Mouse (Mus musculus): ENCODE data around the gene Ly86. TPM values are rescaled to one million over a fixed set of nuclear protein-coding genes. Genes with fewer than 3 reads are reported as not detected.

The Ly86 gene
- total RNA-seq, 2 experiments from 2014 or later: 5.0 to 7.4 TPM

DNA sequence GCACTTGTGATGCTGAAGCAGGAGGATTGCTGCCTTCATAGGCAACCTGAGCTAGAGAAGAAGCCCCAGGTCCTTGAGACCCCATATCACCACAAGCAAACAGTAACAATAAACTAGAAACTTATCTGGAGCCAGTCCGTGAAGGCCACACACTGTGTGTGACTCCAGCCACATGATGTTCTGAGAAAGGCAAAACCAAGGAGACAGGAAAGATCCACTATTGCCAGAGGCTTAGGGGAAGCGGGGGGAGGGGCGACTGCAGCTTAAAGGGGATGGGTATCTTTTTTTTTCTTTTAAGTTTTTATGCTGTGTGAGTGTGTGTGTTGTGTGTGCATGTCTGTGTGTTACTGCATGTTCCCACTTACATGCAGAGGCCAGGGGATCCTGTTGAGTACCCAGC, 110.6 kb downstream of the Ly86 start:
- DNase-seq (ENCODE audit: low spot score in 2 of 2): no peak

DNA sequence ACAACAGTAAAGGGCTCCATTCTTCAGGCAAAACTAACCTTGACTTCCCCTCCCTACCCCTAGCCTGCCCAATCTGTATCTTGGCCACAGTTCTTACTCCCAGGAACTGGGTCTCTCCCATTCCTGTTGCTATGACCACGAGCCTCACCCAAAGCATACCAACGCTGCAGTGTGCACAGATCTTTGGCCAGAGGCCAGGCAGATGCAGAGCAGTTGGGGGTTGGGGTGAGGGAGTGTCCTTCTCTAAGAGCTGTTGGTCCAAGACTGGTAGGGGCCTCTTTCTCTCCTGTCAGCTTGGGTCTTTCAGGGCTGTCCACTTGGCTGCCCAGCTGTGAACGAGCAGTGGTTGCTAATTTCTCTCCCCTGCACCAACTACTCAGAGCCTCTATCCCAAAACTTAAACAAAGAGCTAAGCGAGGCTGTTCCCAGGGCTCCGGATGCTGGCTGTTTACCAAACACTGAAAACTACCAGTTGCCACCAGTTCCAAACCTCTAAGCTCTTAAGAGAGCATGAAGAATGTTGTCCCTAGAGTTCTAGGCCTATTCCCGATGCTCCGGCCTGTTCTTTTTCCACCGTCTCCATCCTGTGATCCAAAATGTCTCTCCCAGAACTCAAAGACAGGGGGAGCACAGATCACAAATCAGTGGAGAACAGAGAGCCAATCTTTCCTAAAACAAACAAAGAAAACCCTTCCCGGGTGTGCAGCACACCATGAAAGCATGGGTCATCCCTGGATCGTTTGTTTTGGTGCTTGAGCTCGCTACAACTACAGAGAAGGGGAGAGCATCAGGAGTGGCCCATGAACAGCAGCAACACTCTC, 112.2 kb downstream of the Ly86 start:
- DNase-seq (ENCODE audit: low spot score in 2 of 2): peak in 1 of 2 experiments; percentile 40

DNA sequence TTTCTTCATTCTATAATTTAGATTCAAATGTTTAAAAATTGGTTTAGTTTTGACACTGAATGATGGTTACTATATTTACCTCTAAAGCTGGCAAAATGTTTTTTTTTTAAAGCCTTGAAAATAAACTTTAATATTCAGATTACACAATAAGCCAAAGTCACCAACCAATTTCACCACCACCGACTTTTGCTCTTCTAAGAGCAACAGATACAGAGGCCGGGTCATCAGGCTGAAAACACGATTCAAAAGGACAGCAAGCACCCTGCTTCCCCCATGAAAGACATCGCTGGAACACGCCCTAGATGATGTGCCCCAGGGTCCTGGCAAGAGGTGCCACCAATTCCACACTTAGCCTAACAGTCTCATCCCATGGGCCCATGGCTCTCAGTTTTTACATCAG, 113.5 kb downstream of the Ly86 start:
- DNase-seq (ENCODE audit: low spot score in 2 of 2): no peak

DNA sequence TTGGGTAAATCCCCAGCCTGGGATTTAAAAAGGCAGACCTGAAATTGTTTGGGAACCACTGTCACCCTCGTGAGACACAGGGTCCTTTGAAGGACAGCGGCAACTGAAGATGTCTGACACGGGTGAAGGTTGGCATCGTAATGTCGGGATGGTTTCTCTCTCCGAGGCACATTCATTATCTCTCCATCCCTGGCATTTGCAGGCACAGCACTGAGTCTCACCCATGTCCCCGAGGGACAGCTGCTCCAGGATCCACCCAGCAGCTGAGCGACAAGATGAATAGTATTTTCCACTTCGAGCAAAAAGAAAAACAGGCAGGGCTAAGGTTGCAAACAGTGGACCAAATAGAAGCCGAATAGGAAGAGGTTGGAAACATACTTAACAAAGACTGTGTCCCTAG, 114.0 kb downstream of the Ly86 start:
- DNase-seq (ENCODE audit: low spot score in 2 of 2): no peak

DNA sequence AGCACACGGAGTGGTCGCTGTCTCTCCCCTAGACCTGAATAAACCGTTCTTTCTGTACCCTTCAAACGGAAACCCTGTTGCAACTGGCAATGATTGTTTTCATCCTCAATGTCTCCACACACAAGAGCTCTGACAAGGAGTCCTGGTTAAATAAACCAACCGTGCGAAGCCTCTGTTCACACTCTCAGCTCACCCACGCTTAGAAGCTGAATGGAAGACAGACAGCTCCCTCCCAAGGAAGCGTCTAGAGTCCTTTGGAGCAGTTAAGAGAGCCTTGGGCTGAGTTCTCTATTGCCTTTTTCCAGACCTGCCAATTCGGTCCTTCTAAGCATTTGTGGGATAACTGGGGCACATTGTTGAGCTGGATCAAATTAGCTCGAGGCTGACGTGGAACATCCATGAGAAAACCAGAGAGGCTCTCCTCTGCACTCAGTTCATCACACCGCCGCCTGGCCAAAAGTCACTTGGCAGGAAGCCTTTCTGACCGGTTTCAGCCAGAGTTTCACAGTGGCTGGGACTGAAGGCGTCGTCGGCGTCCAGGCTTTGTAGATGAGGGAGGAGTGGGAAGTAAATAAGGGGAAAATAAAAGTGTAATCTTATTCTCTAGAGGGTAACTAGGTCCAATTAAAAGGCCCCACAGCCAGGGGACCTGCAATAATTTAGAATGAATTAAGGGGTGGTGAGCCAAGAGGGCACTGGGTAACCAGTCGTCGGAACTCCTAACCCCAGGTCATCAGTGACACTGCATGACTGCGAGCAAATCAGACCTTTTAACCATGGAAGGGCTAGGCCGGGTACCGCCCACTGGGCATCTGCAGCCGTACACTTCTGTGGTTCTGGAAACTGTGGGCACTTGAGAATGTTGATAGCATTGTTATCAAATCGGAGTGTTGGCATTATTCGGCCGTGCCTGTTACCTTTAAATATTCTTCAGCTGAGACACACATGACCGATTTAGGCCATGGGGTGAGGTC, 115.2 kb downstream of the Ly86 start:
- no peak for DNase-seq (ENCODE audit: low spot score in 2 of 2)

DNA sequence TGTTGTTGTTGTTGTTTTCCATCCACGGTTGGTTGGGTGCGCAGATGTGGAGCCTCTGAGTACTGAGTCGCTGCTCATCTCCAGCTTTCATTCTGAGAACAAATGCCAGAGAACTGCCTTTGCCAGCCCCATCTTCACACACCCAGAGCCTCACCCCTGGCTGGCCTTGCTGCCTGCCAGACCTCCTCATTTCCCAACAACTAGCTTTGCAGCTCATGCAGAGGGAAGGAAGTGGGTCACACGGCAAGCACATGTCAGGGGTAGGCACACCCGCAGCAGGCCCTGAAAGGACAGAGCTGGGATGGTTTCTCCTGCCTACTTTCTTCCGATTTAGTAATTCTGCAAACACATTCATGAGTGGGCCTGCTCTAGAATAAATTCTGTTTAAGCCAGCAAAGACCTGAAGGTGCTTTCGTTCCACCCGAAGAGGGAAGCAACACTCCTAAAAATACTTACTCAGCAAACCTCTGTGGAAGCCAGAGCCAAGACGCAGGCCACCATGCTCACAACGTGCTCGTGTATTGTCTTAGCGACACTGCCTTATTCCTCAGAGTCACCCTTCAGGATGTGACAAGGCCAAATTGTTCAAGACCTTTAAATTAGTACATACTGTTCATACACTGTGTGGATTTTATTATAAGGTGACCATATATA, 117.2 kb downstream of the Ly86 start:
- DNase-seq (ENCODE audit: low spot score in 2 of 2): peak in 1 of 2 experiments; percentile 30

DNA sequence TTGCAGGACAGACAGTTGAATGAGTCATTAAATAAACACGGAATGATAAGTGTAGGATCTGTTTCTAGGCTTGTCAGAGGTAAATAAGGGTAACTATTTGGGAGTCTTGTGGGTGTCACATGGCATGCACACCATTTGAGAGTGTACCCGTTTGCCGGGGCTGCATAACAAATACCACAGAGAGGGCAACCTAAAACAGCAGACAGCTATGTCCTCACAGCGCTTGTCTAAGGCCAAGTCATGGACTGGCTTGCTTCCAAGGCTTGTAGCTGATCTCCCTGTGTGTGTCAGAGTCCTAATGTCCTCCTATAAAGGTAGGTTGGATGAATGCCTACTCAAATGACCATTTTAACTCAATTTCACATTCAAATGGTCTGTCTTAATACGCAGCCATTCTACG, 120.7 kb downstream of the Ly86 start:
- no peak for DNase-seq (ENCODE audit: low spot score in 2 of 2)

DNA sequence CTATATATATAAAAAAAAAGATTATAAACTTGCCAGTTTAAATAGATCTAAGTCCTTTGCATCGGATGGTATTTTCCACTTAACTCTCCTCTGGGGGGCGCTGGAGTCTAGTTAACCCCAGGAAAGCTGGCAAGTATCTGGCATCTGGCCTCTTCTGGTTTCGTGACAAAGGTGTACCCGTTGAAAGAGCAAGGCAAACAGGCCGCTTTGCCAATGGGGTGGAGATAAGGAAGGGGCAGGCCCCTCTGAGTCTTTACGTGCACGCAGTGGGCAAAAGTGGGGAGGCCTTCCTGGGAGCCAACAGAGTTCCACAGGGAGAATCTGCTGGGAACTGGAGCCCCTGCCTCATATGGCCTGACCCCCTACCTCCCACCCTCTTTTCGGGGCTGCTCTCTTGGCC, 122.8 kb downstream of the Ly86 start:
- DNase-seq (ENCODE audit: low spot score in 2 of 2): peak; percentile 65 to 69
